Mouse (Mus musculus): Measurements from ENCODE around the gene Krt18.
"Not testable (repeated sequence)": the region's sequence is repeated elsewhere in the genome, so short reads cannot be mapped to it uniquely, and the experiment has no call there.

Krt18 gene

GRCm38 (mm10) chr15:102028040-102028439, at the start of gene Krt18:
TSS of gene Krt18 (plus strand) at chr15:102028180.
- DNase-seq: no peak

- no peak for DNase-seq
Measured at GRCm38 (mm10) chr15:101980849-101981248, 47.1 kb upstream of the Krt18 start.

- no peak for DNase-seq
Measured at GRCm38 (mm10) chr15:101983315-101983948, 44.5 kb upstream of the Krt18 start.

- peak; percentile 93 for DNase-seq
Measured at GRCm38 (mm10) chr15:101983949-101984601, 43.9 kb upstream of the Krt18 start.

- DNase-seq: no peak
Measured at GRCm38 (mm10) chr15:101984746-101985145, 43.2 kb upstream of the Krt18 start.

- peak; percentile 86 for DNase-seq
Measured at GRCm38 (mm10) chr15:101988119-101988518, 39.9 kb upstream of the Krt18 start.

- DNase-seq: no peak
Measured at GRCm38 (mm10) chr15:101988714-101989113, 39.3 kb upstream of the Krt18 start.

GRCm38 (mm10) chr15:101990946-101991345, 37.0 kb upstream of the Krt18 start:
- no peak for DNase-seq

- DNase-seq: no peak
Measured at GRCm38 (mm10) chr15:101994365-101994764, 33.6 kb upstream of the Krt18 start.

GRCm38 (mm10) chr15:101995484-101996236, 32.3 kb upstream of the Krt18 start:
- no peak for DNase-seq

GRCm38 (mm10) chr15:101996450-101997078, 31.4 kb upstream of the Krt18 start:
- DNase-seq: not testable (repeated sequence)

- DNase-seq: no peak
Measured at GRCm38 (mm10) chr15:101999156-101999555, 28.8 kb upstream of the Krt18 start.

GRCm38 (mm10) chr15:101999676-102000335, 28.2 kb upstream of the Krt18 start:
- DNase-seq: no peak

GRCm38 (mm10) chr15:102002646-102003488, 25.1 kb upstream of the Krt18 start:
- no peak for DNase-seq

- DNase-seq: no peak
Measured at GRCm38 (mm10) chr15:102003516-102003915, 24.5 kb upstream of the Krt18 start.

GRCm38 (mm10) chr15:102004189-102004588, 23.8 kb upstream of the Krt18 start, which contains the start of gene Krt8:
TSS of gene Krt8 (minus strand) at chr15:102004482.
- no peak for DNase-seq

- no peak for DNase-seq
Measured at GRCm38 (mm10) chr15:102005290-102005689, 22.7 kb upstream of the Krt18 start.

- DNase-seq: no peak
Measured at GRCm38 (mm10) chr15:102006317-102006716, 21.7 kb upstream of the Krt18 start.

GRCm38 (mm10) chr15:102007097-102008069, 20.6 kb upstream of the Krt18 start:
- DNase-seq: no peak

- no peak for DNase-seq
Measured at GRCm38 (mm10) chr15:102010569-102011245, 17.3 kb upstream of the Krt18 start.

All from right cerebral cortex, postnatal 14 days (tissue).